Mouse (Mus musculus) lung, adult 2 months (tissue): ENCODE measurements around the gene Trhde.

Experiments used
- CTCF ChIP-seq: fragments of 200-500 bp; IDR thresholded peaks from 2 replicates; pipeline ENCODE4 v1.5.1; 2011; ENCODE audit warnings: mild to moderate bottlenecking, low read length, control low read depth; ENCODE audit not compliant: insufficient read depth
- POLR2A ChIP-seq: fragments of 200-500 bp; IDR thresholded peaks from 2 replicates; pipeline ENCODE4 v1.6.1; 2011; ENCODE audit warnings: low read depth, mild to moderate bottlenecking, control low read depth, low read length, borderline replicate concordance; ENCODE audit errors: extremely low read depth

GRCm38 (mm10) chr10:114735678-114736077 is 66.4 kb downstream of the Trhde start:
- TF ChIP-seq CTCF (no peak), POLR2A (no peak)
